Mouse (Mus musculus): ENCODE measurements around the gene Setd3.

The Setd3 gene

GRCm38 (mm10) chr12:108179246-108179320 is at the start of gene Setd3:
Setd3 (minus strand) TSS chr12:108179314.
- no peak for DNase-seq (ENCODE audit: low spot score)

GRCm38 (mm10) chr12:108227527-108227926 is 48.4 kb upstream of the Setd3 start:
- DNase-seq (ENCODE audit: low spot score) = no peak

GRCm38 (mm10) chr12:108226941-108227340 is 47.8 kb upstream of the Setd3 start:
- DNase-seq (ENCODE audit: low spot score) = no peak

- DNase-seq (ENCODE audit: low spot score) = no peak
Observed at GRCm38 (mm10) chr12:108226216-108226615, 47.1 kb upstream of the Setd3 start.

- no peak for DNase-seq (ENCODE audit: low spot score)
Observed at GRCm38 (mm10) chr12:108225781-108226180, 46.7 kb upstream of the Setd3 start.

- DNase-seq (ENCODE audit: low spot score) = no peak
Observed at GRCm38 (mm10) chr12:108223357-108223756, 44.2 kb upstream of the Setd3 start.

- DNase-seq (ENCODE audit: low spot score) = no peak
Observed at GRCm38 (mm10) chr12:108221712-108222111, 42.6 kb upstream of the Setd3 start.

- peak; percentile 58 for DNase-seq (ENCODE audit: low spot score)
Observed at GRCm38 (mm10) chr12:108221206-108221605, 42.1 kb upstream of the Setd3 start.

- no peak for DNase-seq (ENCODE audit: low spot score)
Observed at GRCm38 (mm10) chr12:108220621-108221020, 41.5 kb upstream of the Setd3 start.

GRCm38 (mm10) chr12:108219825-108220616 is 40.9 kb upstream of the Setd3 start:
- DNase-seq (ENCODE audit: low spot score) = no peak

- no peak for DNase-seq (ENCODE audit: low spot score)
Observed at GRCm38 (mm10) chr12:108219163-108219562, 40.0 kb upstream of the Setd3 start.

GRCm38 (mm10) chr12:108217572-108217971 is 38.5 kb upstream of the Setd3 start:
- DNase-seq (ENCODE audit: low spot score) = peak; percentile 48

GRCm38 (mm10) chr12:108216611-108217370 is 37.7 kb upstream of the Setd3 start:
- no peak for DNase-seq (ENCODE audit: low spot score)

- DNase-seq (ENCODE audit: low spot score) = no peak
Observed at GRCm38 (mm10) chr12:108215090-108215489, 36.0 kb upstream of the Setd3 start.

- DNase-seq (ENCODE audit: low spot score) = peak; percentile 44
Observed at GRCm38 (mm10) chr12:108213090-108214041, 34.3 kb upstream of the Setd3 start.

GRCm38 (mm10) chr12:108212476-108212875 is 33.4 kb upstream of the Setd3 start:
- DNase-seq (ENCODE audit: low spot score) = no peak

GRCm38 (mm10) chr12:108212071-108212470 is 33.0 kb upstream of the Setd3 start:
- no peak for DNase-seq (ENCODE audit: low spot score)

GRCm38 (mm10) chr12:108210623-108211022 is 31.5 kb upstream of the Setd3 start:
- DNase-seq (ENCODE audit: low spot score) = no peak

GRCm38 (mm10) chr12:108208726-108209438 is 29.8 kb upstream of the Setd3 start:
- DNase-seq (ENCODE audit: low spot score) = peak; percentile 82

GRCm38 (mm10) chr12:108208216-108208615 is 29.1 kb upstream of the Setd3 start:
- DNase-seq (ENCODE audit: low spot score) = no peak

- DNase-seq (ENCODE audit: low spot score) = peak; percentile 90
Observed at GRCm38 (mm10) chr12:108206641-108207040, 27.5 kb upstream of the Setd3 start.

GRCm38 (mm10) chr12:108204978-108205377 is 25.9 kb upstream of the Setd3 start:
- DNase-seq (ENCODE audit: low spot score) = no peak
